Mouse (Mus musculus) adrenal gland, adult 8-10 months (tissue): Measurements from ENCODE around the gene C1qtnf3. TPM values are rescaled to one million over a fixed set of nuclear protein-coding genes. Genes with fewer than 3 reads are reported as not detected.

Experiments
- DNase-seq: peaks from one replicate; pipeline ENCODE4 v3.0.0; 2022
- total RNA-seq, 4 experiments: library from RNA; stranded (reverse); gene quantifications; 2 replicates each; pipeline ENCODE4 v1.2.4; 2022

Gene C1qtnf3
- total RNA-seq, result 1 to 10 TPM in 2 of 4 experiments, under 1 TPM in 2; 0.28 to 1.2 (median 0.84) TPM

DNA sequence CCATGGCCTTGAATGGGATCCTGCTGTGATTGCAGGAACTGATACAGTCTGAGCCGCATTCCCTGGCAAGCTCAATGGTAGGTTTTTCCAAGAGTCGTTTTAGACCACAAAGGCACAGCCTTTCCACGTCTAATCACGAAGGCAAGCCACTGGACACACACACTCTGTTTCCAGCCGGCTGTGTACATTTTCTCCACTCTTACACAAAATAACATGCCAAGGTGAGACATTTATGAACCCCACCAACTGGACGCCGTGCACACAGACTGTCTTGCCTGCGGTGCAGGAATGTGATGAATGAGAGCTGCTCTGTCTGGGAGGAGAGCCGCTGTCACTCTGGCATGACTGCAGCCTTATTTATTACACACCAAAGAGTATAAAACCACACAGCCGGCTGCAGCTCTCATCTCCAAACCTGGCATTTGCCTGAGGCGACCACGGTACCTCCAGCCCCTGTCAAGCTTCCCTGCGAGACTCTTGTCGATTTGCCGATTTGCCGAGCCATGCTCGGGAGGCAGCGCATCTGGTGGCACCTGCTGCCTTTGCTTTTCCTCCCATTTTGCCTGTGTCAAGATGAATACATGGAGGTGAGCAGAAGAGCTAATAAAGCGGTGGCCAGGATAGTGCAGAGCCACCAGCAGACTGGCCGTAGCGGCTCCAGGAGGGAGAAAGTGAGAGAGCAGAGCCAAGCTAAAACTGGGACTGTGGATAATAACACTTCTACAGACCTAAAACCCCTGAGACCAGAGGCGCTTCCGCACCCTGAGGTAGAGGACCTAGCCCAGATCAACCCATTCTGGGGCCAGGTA is at the start of gene C1qtnf3:
TSS of gene C1qtnf3 (plus strand) at position 382 of the 809 bp plus-strand sequence.
- DNase-seq, result no peak

DNA sequence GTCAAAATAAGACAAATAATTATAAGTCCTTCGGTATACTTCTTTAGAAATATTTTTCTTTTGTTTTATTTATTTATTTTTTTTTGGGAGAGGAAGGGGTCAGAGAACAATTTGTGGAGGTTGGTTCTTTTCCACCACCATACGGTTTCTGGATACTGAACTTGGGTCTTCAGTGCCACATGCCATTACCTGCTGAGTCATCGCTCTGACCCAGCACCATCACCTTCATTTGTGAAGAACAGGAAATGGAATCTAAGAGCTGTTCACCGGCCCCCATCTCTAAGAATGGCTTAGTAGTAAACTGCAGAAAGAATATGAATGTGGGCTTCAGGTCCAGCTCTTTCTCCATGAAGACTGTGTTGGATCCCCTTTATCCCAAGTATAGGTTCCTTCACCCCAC is 49.8 kb upstream of the C1qtnf3 start:
- no peak for DNase-seq

DNA sequence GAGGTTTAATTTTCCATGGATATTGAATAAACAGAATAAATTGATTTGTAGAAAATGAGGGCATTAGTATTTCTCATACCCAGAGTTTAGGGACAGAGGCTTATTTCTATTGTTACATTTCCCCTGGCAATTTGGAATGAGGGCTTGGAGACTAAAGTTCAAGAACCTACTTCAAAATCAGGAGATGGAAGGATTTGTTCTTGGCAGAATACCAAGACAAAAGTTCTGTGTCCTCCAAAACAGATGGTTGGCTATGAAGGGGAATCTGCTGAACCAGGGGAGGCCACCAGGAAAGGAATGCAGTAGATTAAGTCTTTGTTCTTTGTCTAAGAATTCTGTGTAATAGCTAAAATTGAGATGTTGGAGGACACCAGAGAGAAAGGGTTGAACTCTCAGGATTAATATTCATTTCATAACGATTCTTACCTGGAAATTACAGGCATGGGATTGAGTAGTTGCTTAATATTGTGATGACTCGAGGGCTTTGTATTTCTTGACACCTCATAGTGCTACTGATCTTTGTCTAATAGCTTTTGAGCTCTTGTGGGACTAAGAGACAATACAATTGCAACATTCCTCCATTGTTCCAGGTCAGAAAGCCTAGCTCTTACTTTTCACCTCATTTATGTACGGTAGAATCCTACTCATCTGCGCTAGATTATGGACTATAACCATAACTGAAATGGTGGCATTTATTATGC is 35.4 kb upstream of the C1qtnf3 start:
- DNase-seq, result no peak

DNA sequence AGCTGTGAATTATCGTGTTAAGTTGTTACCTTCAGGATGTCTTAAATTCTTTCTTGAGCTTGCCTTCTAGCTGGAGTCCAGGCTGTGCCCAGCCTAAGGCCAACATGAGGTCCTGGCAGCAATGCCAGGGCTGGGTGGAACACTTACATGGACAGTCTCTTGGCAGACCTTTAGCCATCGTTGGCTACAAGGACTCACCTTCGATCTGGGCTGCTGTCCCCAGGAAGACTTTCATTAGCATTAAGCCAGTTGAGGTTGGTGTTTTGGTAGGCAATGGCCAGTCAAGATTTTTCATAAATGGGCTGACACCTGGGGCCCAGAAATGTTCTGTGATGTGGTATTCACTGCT is 34.8 kb upstream of the C1qtnf3 start:
- no peak for DNase-seq

DNA sequence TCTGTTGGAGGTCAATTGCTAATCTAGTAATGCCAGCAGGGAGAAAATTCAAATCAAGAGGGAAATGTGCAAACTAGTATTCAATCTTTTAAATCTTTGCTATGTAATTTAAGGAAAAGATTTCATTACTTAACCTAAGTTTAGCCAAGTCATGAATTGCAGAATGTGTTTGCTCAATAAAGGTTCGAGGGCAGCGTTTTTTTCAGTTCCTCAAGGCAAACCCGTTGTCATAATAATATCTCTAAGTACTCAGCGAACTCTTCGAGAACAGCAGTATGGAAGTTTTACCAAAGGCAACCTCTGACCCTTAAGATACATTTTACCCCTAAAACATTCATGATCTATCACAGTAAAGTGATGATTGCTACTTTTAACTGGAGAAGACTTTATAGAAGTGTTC is 31.9 kb upstream of the C1qtnf3 start:
- no peak for DNase-seq

DNA sequence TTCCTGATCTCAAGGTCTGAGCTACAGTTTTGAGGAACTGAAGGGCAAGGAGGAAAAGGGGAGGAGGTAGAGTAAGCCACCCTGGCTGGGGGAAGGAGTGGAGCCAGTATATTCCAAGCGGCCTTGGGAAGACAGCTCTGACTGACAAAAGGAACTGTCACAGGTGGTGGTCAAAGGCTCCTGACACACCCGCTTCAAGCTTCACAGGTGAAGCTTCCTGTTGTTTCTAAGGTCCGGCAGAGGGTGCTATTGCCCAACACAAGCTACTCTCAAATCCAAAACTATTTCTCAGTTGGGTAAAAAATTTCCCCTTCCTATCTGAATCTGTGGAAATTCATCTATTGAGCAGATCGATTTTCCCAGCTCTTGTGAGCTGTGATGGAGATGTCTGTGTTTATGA is 31.1 kb upstream of the C1qtnf3 start:
- DNase-seq, result no peak

DNA sequence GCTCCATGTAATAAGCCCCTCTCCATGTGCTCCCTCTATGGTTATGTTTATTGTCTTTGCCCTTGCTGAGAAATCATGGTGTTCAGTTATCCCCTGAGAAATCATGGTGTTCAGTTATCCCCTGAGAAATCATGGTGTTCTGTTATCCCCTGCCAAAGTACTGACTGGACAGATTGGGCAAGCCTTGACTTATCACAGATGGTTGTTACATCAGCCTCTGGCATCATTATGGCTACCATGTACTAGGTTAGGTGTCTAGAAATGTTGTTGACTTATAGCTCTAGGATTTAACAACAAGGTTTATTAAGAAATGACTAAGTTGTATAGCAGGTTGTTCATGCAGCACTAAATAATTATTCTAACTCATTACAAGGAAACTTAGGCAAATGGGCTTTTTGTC is 30.1 kb upstream of the C1qtnf3 start:
- DNase-seq, result no peak

DNA sequence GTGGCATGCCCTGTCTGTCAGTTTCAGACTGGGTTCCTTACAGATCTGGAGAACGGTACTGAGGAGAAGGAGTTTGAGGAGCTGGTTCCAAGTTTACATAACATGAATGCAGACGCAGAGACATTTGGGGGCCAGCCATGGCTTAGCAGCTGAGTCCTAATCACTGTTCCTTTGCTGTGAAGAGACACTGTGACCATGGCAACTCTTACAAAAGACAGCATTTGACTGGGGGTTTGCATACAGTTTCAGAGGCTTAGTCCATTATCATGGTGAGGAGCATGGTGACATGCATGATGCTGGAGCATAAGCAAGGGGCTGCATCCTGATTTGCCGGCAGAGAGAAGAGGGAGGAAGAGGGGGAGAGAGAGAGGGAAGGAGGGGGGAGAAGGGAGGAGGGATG is 29.6 kb upstream of the C1qtnf3 start:
- no peak for DNase-seq

DNA sequence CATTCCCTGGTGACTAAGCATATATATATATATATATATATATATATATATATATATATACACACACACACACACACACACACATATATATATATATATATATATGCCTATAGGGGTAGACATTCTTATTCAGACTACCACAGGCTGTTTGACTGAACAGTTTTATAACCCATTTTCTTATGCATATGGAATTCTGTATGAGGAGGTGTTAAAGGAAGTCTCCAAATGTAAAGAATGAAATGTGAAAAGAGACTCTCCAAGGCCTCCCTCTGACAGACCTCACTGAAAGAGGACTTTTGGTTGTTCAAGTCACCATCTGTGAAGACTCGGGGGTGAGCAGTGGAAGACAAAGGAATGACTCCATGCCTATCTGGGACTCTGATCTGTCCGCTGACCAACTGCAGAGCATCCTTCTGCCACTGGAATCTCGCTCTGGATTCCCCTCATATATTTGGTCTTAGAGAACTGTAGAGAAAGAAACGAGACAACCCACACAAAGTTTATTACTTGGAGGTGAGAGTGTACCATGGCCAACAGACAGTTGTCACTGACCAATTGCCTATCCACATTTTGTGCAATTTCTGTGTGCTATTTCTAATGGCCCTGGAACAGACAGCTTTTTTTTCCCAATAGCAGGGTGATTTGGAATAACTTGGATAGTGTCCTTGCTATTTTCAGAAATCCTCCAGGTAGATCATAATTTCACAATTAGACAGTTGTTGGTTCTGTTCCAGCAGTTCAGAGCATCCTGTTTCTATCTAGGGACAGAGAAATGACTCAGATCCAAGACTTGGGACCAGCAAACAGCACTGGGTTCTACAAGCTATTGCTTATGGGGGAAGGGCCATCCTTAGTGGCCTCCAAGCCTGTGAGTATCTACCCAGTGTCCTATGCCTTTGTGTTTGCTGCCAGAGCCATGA is 28.8 kb upstream of the C1qtnf3 start:
- DNase-seq, result no peak

DNA sequence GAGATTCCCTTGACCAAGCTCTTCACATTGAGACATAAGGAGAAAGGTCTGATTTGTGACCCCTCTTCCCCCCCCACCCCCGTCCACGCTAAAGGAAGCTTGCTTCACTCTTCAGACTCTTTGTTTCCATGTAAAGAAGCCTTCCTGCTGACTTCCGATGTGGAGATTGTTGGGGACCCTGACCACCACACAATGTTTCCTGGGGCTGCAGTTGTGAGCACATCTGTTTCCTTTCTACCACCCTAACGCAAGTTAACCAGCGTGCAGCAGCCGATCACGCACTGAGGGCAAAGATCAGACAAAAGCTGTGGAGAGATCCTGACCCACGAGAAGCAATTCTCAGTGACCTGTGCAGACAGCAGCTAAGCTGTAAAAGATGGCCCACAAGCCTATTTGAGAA is 24.8 kb upstream of the C1qtnf3 start:
- DNase-seq, result no peak

DNA sequence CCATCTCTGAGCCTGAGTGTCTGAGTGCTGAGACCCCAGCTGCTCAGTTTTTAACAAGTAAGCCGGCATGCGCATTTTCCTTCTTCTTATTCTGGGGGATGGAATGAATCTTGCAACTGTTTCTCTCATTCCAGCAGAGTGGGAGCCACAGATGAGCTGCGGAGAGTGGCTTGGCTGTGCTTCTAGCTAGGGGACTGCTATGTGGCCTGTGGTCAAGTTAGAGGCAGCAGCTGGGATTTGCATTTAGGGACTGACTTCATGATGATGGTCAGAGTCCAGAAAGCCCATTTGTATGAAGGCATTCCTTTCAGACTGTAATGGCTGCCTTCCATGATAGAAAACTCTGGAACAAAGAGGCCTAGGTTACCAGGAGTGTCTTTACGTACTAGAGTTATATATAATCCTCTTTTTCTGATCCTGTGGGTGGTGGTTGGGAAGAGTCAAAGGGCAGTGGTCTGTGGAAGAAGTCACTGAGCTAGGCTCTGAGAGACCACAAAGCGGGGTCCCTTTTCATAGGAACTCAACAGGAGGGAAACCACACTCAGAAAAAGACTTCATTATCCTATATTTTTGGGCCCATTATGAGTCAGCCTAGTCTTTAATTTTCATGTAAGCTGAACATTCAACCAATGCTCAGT is 23.4 kb upstream of the C1qtnf3 start:
- DNase-seq, result no peak

DNA sequence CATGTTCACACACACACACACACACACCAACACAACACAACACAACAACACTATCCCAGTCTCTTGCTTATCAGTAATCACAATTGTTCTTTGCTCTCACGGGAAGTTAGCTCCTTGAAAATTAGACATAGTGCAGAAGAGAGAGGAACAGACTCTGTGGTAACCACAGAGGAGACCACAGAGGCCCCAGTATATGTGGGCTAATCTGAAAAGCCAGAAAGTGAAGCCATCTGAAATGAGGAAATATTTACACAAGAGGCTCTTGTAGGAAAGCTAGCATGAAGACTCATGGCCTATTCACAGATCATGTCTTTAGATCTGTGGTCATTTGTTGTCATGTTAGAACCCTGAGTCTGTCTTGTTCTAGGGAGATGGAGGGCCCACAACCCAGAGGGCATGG is 18.2 kb upstream of the C1qtnf3 start:
- DNase-seq, result no peak

DNA sequence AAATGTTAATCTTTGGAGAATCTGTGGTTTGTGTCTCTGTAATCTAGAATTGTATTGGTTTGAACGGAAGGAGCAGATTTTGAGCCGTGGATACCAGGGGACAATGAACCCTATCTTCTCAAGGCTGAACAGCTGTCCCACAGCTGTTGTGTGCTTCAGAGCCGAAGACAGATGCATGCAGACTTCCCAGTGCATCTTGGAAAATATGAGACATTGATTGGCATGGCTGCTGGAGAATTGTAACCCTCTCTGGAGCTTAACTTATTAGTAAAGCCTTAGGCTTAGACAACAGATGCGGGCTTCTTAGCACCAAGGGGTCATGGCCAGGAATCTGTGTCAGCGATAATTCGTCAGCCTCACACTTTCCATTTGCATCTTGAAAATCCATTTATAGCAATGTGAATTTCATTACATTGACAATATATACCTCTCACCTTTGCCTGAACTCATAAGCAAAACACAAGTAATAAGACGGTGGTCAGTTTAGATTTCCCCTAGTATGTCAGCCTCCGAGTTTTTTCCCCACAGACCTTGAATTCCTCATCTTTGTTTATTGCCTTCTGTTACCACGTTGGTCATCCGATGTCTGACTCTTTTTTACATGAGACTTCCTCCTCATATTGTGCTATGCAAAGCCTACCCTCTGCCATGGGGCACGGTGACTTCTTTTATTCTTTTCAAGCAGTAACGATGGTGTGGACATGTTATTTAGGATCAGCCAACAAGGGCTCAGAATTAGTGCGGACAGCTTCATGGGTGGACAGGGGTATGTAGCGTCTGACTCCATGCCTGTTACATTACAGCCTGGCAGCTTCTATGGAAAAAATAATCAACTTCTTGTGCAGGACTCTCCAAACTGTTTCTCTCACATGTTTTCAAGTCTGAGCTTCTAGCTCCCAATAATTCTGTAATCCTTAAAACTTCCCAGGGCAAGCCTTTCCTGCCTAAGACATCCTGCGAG is 11.7 kb upstream of the C1qtnf3 start:
- no peak for DNase-seq

DNA sequence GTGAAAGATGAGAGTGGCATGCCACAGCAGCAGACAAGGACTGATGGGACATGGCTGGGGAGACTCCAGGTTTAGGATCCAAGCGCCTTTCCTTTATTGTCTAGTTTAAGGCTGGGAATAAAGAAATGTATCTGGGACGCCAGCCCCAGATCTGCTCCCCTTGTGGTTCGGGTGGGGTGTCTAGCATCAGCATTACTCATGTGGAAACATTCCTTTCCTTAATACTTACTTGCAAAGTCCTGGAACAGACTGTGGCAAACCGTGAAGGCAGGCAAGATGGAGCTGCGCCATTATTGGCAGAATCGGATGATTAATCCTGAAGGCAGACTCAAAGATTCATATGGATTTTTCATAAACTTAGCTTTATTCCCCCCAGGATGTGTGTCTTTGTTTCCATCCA is 10.2 kb upstream of the C1qtnf3 start:
- no peak for DNase-seq

DNA sequence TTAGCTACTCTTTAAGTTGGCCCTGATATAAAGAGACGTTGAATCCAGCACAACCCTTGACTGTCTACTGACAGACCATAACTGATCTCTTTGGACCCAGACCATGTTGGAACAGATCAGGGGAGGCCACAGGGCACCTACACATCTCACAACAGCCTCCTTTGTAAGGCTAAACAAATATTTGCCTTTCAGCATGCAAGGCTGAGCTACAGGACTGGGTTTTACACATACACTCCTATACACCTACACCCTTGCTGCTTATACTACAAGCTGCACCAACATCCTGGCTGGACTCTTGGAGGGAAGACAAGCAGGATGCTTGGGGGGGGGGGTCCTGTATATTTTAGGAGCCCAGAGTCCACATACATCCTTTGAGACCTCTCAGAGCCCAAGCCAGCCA is 4.3 kb upstream of the C1qtnf3 start:
- no peak for DNase-seq

DNA sequence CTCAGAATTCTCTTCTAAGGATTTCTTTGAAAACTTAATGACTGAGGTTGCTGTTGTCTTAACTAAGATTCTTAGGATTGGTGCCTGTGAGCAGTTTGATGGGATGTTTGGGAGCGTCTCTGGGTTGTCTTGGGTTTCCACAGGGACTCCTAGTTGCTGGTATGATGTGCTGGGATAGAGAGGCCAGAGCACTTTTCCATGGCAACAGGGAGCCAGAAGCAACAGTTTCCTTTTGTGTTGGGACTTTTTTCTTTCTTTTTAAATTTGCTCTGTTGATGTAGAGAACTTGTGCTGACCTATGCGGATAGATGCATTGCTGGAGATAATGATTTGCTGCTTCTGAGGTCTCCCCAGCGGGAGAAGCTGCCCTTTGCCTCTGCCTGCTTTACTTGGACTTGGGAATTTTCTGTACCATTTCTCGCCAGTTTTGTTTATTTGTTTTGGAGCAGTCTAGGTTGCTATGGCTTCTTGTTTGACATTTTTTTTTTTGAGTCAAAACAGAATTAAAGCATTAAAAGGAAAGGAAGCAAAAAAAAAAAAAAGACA is 701 bp downstream of the C1qtnf3 start:
- DNase-seq, result no peak

DNA sequence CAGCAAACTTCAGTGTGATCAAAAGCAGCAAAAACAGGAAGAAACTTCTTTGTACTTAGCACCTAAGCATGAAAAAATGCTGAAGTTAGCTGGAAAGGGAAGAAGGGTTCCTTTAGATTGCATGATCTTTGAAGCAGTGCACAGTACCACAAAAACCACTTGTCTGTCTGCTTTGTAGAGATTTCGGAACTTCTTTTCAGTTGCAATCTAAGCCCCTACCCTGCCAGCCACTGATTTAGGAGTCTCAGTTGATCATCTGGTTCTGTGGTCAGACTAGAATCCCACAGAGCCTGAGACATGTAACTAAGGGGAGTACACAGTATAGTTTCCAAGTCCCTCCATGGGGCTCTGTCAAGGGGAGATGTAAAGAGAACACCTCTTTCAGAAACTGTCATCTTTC is 1.3 kb downstream of the C1qtnf3 start:
- DNase-seq, result no peak

DNA sequence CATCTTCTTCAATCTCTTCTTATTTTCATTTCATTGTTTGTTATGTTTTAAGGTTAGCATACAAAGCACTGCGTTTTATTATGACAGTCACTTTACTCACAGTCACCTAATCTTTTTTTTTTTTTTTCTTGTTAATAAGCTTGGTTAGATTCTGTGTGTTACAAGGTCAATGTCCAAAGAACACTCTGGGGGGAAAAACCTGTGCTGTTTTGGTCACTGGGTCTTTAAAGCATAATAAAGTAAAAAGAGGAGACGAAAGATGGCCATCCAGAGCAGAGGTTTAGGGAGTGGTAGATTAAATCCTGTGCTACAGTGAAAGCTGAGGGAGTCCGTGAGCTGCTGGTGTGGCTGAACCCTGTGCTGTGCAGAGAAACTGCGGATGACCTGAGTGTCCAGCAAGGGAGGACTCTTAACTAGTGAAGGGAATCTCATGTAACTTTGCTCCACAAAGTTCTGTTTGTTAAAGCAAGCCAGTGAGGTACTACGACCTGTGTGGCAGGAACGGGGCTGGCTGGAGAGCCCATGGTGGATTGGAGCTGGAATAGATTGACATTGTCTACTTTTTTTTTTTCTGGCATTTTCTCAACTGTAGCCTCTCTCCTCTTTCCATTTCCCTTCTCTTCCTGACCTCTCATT is 2.4 kb downstream of the C1qtnf3 start:
- DNase-seq, result no peak

DNA sequence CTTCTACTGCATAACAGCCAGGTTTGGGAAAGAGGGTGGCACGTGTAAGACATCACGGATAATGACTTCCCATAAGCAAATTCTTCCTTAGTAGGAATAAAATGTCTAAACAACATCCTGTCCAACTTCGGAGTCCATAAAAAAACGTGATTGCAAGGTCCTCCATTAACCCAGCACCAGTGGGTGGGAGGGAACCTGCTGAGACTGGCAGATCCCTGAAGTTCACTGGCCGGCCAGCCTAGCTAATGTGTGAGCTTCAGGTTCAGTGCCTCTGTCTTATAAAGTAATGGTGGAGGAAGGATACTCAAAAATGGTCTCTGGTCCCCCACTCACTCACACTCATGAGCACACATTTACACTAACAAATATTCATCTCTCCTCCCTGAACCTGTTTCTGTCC is 3.0 kb downstream of the C1qtnf3 start:
- DNase-seq, result no peak

DNA sequence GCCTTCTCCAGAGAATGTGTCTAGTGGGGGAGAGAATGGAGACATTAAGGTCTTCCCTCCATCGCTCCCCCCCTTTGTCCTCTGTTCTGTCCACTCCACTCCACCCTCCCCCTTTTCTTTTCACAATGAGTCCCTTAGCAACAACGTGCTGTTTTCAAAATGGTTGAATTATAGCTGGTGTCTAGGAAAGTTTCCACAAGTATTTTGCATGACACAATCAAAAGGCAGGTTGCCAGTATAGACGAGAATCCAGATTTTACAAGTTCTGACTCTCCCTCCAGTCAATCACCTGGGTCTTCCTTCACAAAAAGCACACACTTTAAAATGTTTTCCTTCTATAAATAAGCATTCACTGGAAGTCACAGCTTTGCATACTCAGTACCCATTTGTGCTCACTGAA is 4.6 kb downstream of the C1qtnf3 start:
- no peak for DNase-seq
